Mouse (Mus musculus) stomach, embryonic 16.5 days (tissue): ENCODE data around the gene Gm39653. TPM values are rescaled to one million over a fixed set of nuclear protein-coding genes. Genes with fewer than 3 reads are reported as not detected.
A peak's percentile ranks its signal among the peaks of the same experiment; 100 is the strongest.

Experiments used
- ATAC-seq: fragments of 200-750 bp; cut with Nextera tagmentation; 2 replicates; pipeline ENCODE4 v1.8.0; 2017; ENCODE audit warnings: moderate number of reproducible peaks, moderate TSS enrichment; ENCODE audit not compliant: insufficient read depth, low FRiP score
- H3K27ac ChIP-seq: fragments of 300-500 bp; sonication (generic); 2 replicates; pipeline ENCODE4 v1.5.1; 2014; ENCODE audit warnings: low read length
- H3K27me3 ChIP-seq: fragments of 300-500 bp; sonication (generic); 2 replicates; pipeline ENCODE4 v1.6.1; 2014; ENCODE audit warnings: low read length, control low read depth, mixed read lengths; ENCODE audit not compliant: control insufficient read depth, insufficient read depth
- H3K36me3 ChIP-seq: fragments of 300-500 bp; sonication (generic); 2 replicates; pipeline ENCODE4 v1.6.1; 2014; ENCODE audit warnings: low read length; ENCODE audit not compliant: control insufficient read depth, insufficient read depth
- H3K4me1 ChIP-seq: fragments of 300-500 bp; sonication (generic); 2 replicates; pipeline ENCODE4 v1.6.1; 2014; ENCODE audit warnings: low read length, control low read depth, mixed read lengths; ENCODE audit not compliant: control insufficient read depth, insufficient read depth
- H3K4me2 ChIP-seq: fragments of 300-500 bp; sonication (generic); 2 replicates; pipeline ENCODE4 v1.6.1; 2014; ENCODE audit warnings: low read depth, low read length, mixed read lengths
- H3K4me3 ChIP-seq: fragments of 300-500 bp; sonication (generic); replicated peaks from 2 replicates; pipeline ENCODE4 v1.5.1; 2014; ENCODE audit warnings: mild to moderate bottlenecking, low read length
- H3K9ac ChIP-seq: fragments of 300-500 bp; sonication (generic); 2 replicates; pipeline ENCODE4 v1.6.1; 2014; ENCODE audit warnings: low read length
- H3K9me3 ChIP-seq: fragments of 300-500 bp; sonication (generic); replicated peaks from 2 replicates; pipeline ENCODE4 v1.6.1; 2016; ENCODE audit warnings: low read length, control low read depth; ENCODE audit not compliant: control insufficient read depth
- WGBS: fragments of 180-500 bp; shearing (Covaris S2); extraction: QIAGEN DNeasy Blood & Tissue Kit; methylation state at CpG from one replicate; pipeline ENCODE4 v1.1.7; 2014; 5-methylcytosine and 5-hydroxymethylcytosine counted together
- polyA plus RNA-seq: library from polyadenylated mRNA; unstranded; fragments of >200 nt; fragmentation: Nextera tagmentation; extraction: Ambion mirVana; gene quantifications from 2 replicates; pipeline ENCODE4 v1.2.1, GENCODE M21; 2015

Gene Gm39653
- polyA plus RNA-seq, 1 experiment from 2014 or later = not detected

DNA sequence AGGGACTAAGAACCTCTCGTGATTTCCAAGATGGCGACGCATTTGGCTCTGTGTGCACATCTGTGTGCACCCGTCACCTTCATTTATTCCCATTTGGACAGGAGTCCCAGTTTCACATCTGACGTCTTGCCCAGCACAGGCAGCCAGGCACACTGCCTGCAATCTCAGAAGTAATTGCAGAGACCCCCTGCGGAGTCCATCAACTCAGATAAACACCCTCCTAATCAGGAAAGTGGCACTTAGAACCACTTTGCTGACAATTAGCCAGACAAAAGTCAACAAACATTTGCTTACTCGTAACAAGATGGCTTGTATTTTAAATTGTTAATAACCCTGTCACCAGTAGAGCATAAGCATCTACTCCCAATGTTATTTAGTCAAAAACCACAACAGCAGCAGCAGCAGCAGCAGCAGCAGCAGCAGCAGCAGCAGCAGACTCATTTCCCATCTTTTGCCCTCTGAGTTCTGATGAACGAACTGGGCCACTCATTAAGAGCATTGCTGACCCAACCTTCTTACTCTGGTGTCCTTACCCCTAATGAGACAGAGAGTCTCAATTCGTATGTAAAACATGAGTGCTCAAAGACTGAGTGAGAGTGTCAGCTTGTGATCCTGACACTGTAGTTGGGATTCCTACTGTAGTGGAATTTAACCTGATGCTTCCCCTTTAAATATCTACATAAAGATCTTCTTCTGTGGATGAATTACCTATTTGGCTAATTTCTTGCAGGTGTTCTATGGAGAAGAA lies 51.6 kb downstream of the Gm39653 start:
- no peak for ATAC-seq
- 41% methylated on average over 9 of the region's 9 CpGs for WGBS
- Histone ChIP-seq H3K4me3 (no peak overlapping the region), H3K4me1 (no peaks in the 10 kb centered on the region), H3K36me3 (no peaks in the 10 kb centered on the region), H3K9me3 (no peaks in the 10 kb centered on the region), H3K9ac (no peak overlapping the region), H3K4me2 (no peak overlapping the region), H3K27me3 (no peaks in the 10 kb centered on the region; the same call in 1 of the 2 replicates), H3K27ac (no peak overlapping the region)

- ATAC-seq = no peak
- no peaks in the 10 kb centered on the region; the same call in 1 of the 2 replicates for H3K27me3 ChIP-seq
- WGBS = 27% methylated on average over 13 of the region's 13 CpGs
- no peaks in the 10 kb centered on the region for H3K9me3 ChIP-seq
- H3K4me2 ChIP-seq = 0 out of 2 replicates have a peak overlapping the region, but pooled peaks have one; percentile 9
- no peak overlapping the region for H3K27ac ChIP-seq
- H3K36me3 ChIP-seq = no peaks in the 10 kb centered on the region
- H3K4me1 ChIP-seq = no peaks in the 10 kb centered on the region
- no peak overlapping the region for H3K4me3 ChIP-seq
- H3K9ac ChIP-seq = no peak overlapping the region
Measured at GRCm38 (mm10) chr1:63667949-63668851, 52.4 kb downstream of the Gm39653 start.

- Histone ChIP-seq H3K9me3 (no peaks in the 10 kb centered on the region), H3K36me3 (no peaks in the 10 kb centered on the region), H3K4me2 (0 out of 2 replicates have a peak overlapping the region, but pooled peaks have one; percentile 9), H3K27ac (no peak overlapping the region), H3K27me3 (no peaks in the 10 kb centered on the region; the same call in 1 of the 2 replicates), H3K4me1 (no peaks in the 10 kb centered on the region), H3K4me3 (no peak overlapping the region), H3K9ac (no peak overlapping the region)
- ATAC-seq = no peak
- 7% methylated on average over 3 of the region's 3 CpGs for WGBS
Measured at GRCm38 (mm10) chr1:63668852-63669160, 53.0 kb downstream of the Gm39653 start.

Other genes with a start within 250 kb of the Gm39653 start
- gene Adam23, start 170.1 kb upstream of the Gm39653 start, polyA plus RNA-seq = 2.0 TPM in 2 replicates
- gene Dytn, start 71.0 kb downstream of the Gm39653 start, polyA plus RNA-seq = not detected in 2 replicates
- gene Mdh1b, start 114.3 kb downstream of the Gm39653 start, polyA plus RNA-seq = not detected in 2 replicates
- gene Fastkd2, start 114.6 kb downstream of the Gm39653 start, polyA plus RNA-seq = 50.0 and 54.6 TPM in 2 replicates
- gene 4933402D24Rik, start 153.3 kb downstream of the Gm39653 start, polyA plus RNA-seq = not detected in 2 replicates